Mouse (Mus musculus): ENCODE results near the gene Msh4.

DNA sequence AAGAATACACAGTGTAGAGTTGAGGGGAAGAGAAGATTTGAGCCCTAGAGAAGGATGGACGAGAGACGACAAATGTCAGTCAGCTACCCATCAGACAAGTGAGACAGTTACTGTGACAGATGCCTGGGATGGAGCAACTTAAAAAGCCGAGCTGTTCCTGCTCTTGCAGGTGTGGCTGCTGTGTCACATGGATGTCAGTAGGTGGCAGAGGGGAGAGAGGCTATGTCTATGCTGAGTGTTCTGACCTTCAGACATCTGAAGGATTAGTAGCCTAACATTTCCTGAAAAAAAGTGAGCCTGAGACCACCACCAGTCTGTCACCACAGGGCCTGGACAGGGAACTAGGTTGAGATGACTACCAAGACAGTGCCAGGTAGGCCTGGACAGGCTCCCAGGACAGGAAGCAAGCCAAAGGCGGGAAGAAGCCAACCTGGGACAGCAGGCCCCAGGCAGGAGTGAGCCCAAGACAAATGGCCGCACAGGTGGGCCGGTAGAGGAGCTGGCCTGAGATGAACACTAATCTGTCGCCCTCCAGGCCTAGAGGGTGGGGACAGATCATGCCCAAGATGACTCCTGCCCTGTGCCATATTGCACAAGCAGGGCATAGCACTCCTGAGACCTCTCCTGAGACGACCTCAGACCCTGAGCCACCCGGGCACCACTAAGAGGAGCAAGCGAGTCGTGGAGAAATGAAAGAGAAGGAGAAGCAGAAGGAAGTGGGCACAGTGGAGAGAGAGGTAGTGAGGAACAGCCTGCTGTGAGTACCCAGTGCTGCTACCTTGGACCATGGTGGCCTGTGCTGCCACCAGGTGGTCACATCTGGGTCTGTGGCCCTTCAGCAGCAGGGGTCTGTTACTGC, 74.7 kb downstream of the Msh4 start:
- TF ChIP-seq GATA1 (IDR thresholded peaks at IDR 0.05; ENCODE audit: low read length) (no peak), TAL1 (IDR thresholded peaks at IDR 0.05; ENCODE audit: low read length) (no peak)

Measured in erythroblast, embryonic 14.5 days (primary cell).